Mouse (Mus musculus): Measurements from ENCODE around the gene Ankrd33. TPM values are rescaled to one million over a fixed set of nuclear protein-coding genes. Genes with fewer than 3 reads are reported as not detected.
A peak's percentile ranks its signal among the peaks of the same experiment; 100 is the strongest.

Ankrd33 gene
- polyA plus RNA-seq, 1 experiment from 2014 or later = not detected

- WGBS = 1% methylated on average over 14 of the region's 14 CpGs
- Histone ChIP-seq H3K27ac (peak overlapping the region; percentile 70; the same call in 1 of the 2 replicates), H3K36me3 (peaks cover 7% of the 10 kb centered on the region), H3K9ac (no peak overlapping the region), H3K9me3 (replicated peaks) (no peaks in the 10 kb centered on the region), H3K4me3 (replicated peaks) (no peak overlapping the region), H3K4me2 (0 out of 2 replicates have a peak overlapping the region, but pooled peaks have one; percentile 37), H3K4me1 (peaks cover 64% of the 10 kb centered on the region), H3K27me3 (no peaks in the 10 kb centered on the region)
- peak; percentile 49 for ATAC-seq (replicated peaks; ENCODE audit: low FRiP score)
These were observed 25.5 kb downstream of the Ankrd33 start for GRCm38 (mm10) chr15:101141061-101141541.

- Histone ChIP-seq H3K9ac (no peak overlapping the region), H3K27me3 (no peaks in the 10 kb centered on the region), H3K36me3 (peaks cover 2% of the 10 kb centered on the region; the same call in 1 of the 2 replicates), H3K4me1 (peaks cover 80% of the 10 kb centered on the region), H3K4me3 (replicated peaks) (no peak overlapping the region), H3K27ac (no peak overlapping the region), H3K4me2 (no peak overlapping the region), H3K9me3 (replicated peaks) (no peaks in the 10 kb centered on the region)
- no peak for ATAC-seq (replicated peaks; ENCODE audit: low FRiP score)
- WGBS = 39% methylated on average over 8 of the region's 8 CpGs
These were observed 27.1 kb downstream of the Ankrd33 start for GRCm38 (mm10) chr15:101142672-101143071.

- 0 out of 2 replicates have a peak overlapping the region, but pooled peaks have one; percentile 11 for H3K9ac ChIP-seq
- WGBS = 12% methylated on average over 8 of the region's 8 CpGs
- peak; percentile 16; the same call in 1 of the 2 replicates for ATAC-seq (replicated peaks; ENCODE audit: low FRiP score)
- H3K36me3 ChIP-seq = no peaks in the 10 kb centered on the region
- no peak overlapping the region for H3K4me3 ChIP-seq (replicated peaks)
- no peaks in the 10 kb centered on the region for H3K27me3 ChIP-seq
- peak overlapping the region; percentile 62 for H3K27ac ChIP-seq
- H3K4me2 ChIP-seq = peak overlapping the region; percentile 6; the same call in 1 of the 2 replicates
- H3K4me1 ChIP-seq = peaks cover 88% of the 10 kb centered on the region
- no peaks in the 10 kb centered on the region for H3K9me3 ChIP-seq (replicated peaks)
These were observed 27.9 kb downstream of the Ankrd33 start for GRCm38 (mm10) chr15:101143494-101143893.

GRCm38 (mm10) chr15:101144176-101144575 is 28.6 kb downstream of the Ankrd33 start:
- no peak overlapping the region for H3K9ac ChIP-seq
- no peaks in the 10 kb centered on the region for H3K36me3 ChIP-seq
- WGBS = 77% methylated on average over 5 of the region's 5 CpGs
- H3K27me3 ChIP-seq = no peaks in the 10 kb centered on the region
- no peak overlapping the region for H3K4me2 ChIP-seq
- ATAC-seq (replicated peaks; ENCODE audit: low FRiP score) = no peak
- H3K9me3 ChIP-seq (replicated peaks) = no peaks in the 10 kb centered on the region
- H3K4me3 ChIP-seq (replicated peaks) = no peak overlapping the region
- peak overlapping the region; percentile 72 for H3K27ac ChIP-seq
- peaks cover 86% of the 10 kb centered on the region for H3K4me1 ChIP-seq

GRCm38 (mm10) chr15:101144779-101145178 is 29.2 kb downstream of the Ankrd33 start:
- Histone ChIP-seq H3K9ac (no peak overlapping the region), H3K36me3 (no peaks in the 10 kb centered on the region), H3K4me2 (peak overlapping the region; percentile 58; the same call in 1 of the 2 replicates), H3K9me3 (replicated peaks) (no peaks in the 10 kb centered on the region), H3K27me3 (no peaks in the 10 kb centered on the region), H3K4me3 (replicated peaks) (no peak overlapping the region), H3K4me1 (peaks cover 80% of the 10 kb centered on the region), H3K27ac (peak overlapping the region; percentile 72)
- no peak for ATAC-seq (replicated peaks; ENCODE audit: low FRiP score)
- 68% methylated on average over 8 of the region's 8 CpGs for WGBS

- Histone ChIP-seq H3K27me3 (no peaks in the 10 kb centered on the region), H3K4me1 (peaks cover 72% of the 10 kb centered on the region), H3K4me3 (replicated peaks) (peak overlapping the region; percentile 21), H3K9me3 (replicated peaks) (no peaks in the 10 kb centered on the region), H3K9ac (peak overlapping the region; percentile 29; the same call in 1 of the 2 replicates), H3K36me3 (no peaks in the 10 kb centered on the region), H3K27ac (peak overlapping the region; percentile 72), H3K4me2 (peak overlapping the region; percentile 58)
- peak; percentile 90 for ATAC-seq (replicated peaks; ENCODE audit: low FRiP score)
- 11% methylated on average over 19 of the region's 19 CpGs for WGBS
These were observed 30.0 kb downstream of the Ankrd33 start for GRCm38 (mm10) chr15:101145424-101146099.

DNA sequence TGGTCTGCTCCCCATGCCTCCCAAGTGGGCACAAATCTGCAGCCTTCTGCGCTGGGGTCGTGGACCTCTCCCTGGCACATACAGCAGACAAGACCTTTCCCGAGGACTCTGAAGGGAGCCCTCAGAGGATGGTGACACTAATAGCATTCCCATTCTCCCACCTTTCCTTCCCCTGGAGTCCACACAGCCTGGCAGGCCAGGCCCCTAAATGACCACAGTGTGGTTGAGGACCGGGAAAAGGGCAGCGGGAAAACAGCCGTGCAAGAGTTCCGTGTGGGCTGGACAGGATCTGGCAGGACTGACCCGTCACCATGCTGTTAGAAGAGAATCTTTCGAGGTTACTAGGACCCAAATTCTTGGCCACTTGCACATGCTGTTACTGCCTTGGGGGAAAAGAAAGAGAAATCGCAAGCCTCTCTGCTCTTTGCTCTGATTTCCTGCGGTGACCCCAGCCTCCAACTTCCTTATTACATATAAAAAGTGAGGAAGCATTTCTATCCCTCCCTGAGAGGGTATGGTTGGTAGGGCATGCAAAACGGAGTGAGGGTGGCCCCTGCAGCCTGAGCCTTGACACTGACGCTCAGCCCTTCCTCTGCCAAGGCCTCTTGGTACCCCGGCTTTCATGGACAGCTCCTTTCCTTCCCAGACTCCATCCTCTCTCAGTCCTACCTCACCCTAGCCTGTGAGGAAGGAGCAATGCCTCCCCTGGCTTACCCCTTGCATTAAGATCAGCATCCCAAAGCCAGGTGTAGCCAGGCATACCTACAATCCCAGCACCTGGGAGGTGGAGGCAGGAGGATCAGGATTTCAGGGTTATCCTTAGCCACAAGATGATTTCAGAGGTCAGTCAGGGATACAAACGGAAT is 30.8 kb downstream of the Ankrd33 start:
- Histone ChIP-seq H3K4me1 (peaks cover 66% of the 10 kb centered on the region), H3K4me2 (peak overlapping the region; percentile 58; the same call in 1 of the 2 replicates), H3K9me3 (replicated peaks) (no peaks in the 10 kb centered on the region), H3K9ac (no peak overlapping the region), H3K27me3 (no peaks in the 10 kb centered on the region), H3K4me3 (replicated peaks) (no peak overlapping the region), H3K27ac (peak overlapping the region; percentile 72), H3K36me3 (no peaks in the 10 kb centered on the region)
- no peak for ATAC-seq (replicated peaks; ENCODE audit: low FRiP score)
- 60% methylated on average over 15 of the region's 15 CpGs for WGBS

GRCm38 (mm10) chr15:101147115-101147909 is 31.8 kb downstream of the Ankrd33 start:
- Histone ChIP-seq H3K36me3 (no peaks in the 10 kb centered on the region), H3K4me3 (replicated peaks) (no peak overlapping the region), H3K27me3 (no peaks in the 10 kb centered on the region), H3K9me3 (replicated peaks) (no peaks in the 10 kb centered on the region), H3K4me1 (peaks cover 63% of the 10 kb centered on the region), H3K9ac (no peak overlapping the region), H3K4me2 (no peak overlapping the region), H3K27ac (peak overlapping the region; percentile 51; the same call in 1 of the 2 replicates)
- 69% methylated on average over 16 of the region's 16 CpGs for WGBS
- no peak for ATAC-seq (replicated peaks; ENCODE audit: low FRiP score)

DNA sequence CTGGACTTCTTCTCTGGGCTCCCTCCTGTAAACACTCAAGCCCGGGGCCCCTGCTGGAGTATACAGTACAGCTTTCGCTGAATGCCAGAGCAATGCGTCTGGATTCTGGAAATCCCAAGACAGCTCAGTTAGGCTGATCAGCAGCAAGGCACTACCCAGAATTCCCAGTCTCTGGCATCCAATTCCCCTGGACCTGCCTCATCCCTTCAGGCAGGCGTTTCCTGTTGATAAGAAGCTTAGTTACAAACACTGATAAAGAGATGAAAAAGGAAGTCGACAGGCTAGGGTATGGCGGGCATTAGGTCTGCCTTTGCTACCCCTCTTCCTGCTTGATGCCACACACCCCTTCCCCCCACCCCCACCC is 32.3 kb downstream of the Ankrd33 start:
- H3K4me1 ChIP-seq = peaks cover 58% of the 10 kb centered on the region
- 45% methylated on average over 6 of the region's 6 CpGs for WGBS
- ATAC-seq (replicated peaks; ENCODE audit: low FRiP score) = no peak

GRCm38 (mm10) chr15:101148604-101149003 is 33.0 kb downstream of the Ankrd33 start:
- no peak overlapping the region for H3K4me3 ChIP-seq (replicated peaks)
- H3K27me3 ChIP-seq = no peaks in the 10 kb centered on the region
- WGBS = 61% methylated on average over 6 of the region's 6 CpGs
- H3K4me1 ChIP-seq = peaks cover 57% of the 10 kb centered on the region
- H3K9ac ChIP-seq = no peak overlapping the region
- no peaks in the 10 kb centered on the region for H3K9me3 ChIP-seq (replicated peaks)
- no peak for ATAC-seq (replicated peaks; ENCODE audit: low FRiP score)
- no peak overlapping the region for H3K4me2 ChIP-seq
- 0 out of 2 replicates have a peak overlapping the region, but pooled peaks have one; percentile 51 for H3K27ac ChIP-seq
- no peaks in the 10 kb centered on the region for H3K36me3 ChIP-seq

More for the DNA sequence above, 32.3 kb downstream of the Ankrd33 start:
- H3K4me2 ChIP-seq = no peak overlapping the region
- H3K27me3 ChIP-seq = no peaks in the 10 kb centered on the region
- H3K9me3 ChIP-seq (replicated peaks) = no peaks in the 10 kb centered on the region
- no peak overlapping the region for H3K9ac ChIP-seq
- no peak overlapping the region for H3K4me3 ChIP-seq (replicated peaks)
- H3K27ac ChIP-seq = peak overlapping the region; percentile 51; the same call in 1 of the 2 replicates
- H3K36me3 ChIP-seq = no peaks in the 10 kb centered on the region
